Mouse (Mus musculus) frontal cortex, adult (tissue): ENCODE measurements at regions not wholly inside any gene's neighbourhood (a gene's known extent, or its start where the extent isn't known, plus 50 kb on each side); places are given as distances from the start of the nearest gene placed in this dataset.
A peak's percentile ranks its signal among the peaks of the same experiment; 100 is the strongest.
"Not testable (repeated sequence)": the region's sequence is repeated elsewhere in the genome, so short reads cannot be mapped to it uniquely, and the experiment has no call there.

ENCODE experiments used
- ATAC-seq: cut with Nextera tagmentation; 2 replicates; pipeline ENCODE4 v1.9.2; 2017; ENCODE audit warnings: mild to moderate bottlenecking, moderate library complexity, mixed read lengths; ENCODE audit not compliant: low TSS enrichment

- ATAC-seq: no peak
Observed at GRCm38 (mm10) chr8:5523281-5523680, 418.1 kb upstream of the Slc10a2 start.

GRCm38 (mm10) chr8:5495861-5496260, 390.7 kb upstream of the Slc10a2 start:
- ATAC-seq: no peak

- ATAC-seq: no peak
Observed at GRCm38 (mm10) chr8:5490491-5490890, 385.3 kb upstream of the Slc10a2 start.

- no peak for ATAC-seq
Observed at GRCm38 (mm10) chr8:5482938-5483337, 377.8 kb upstream of the Slc10a2 start.

- no peak for ATAC-seq
Observed at GRCm38 (mm10) chr8:5472999-5473398, 367.8 kb upstream of the Slc10a2 start.

GRCm38 (mm10) chr8:5472582-5472981, 367.4 kb upstream of the Slc10a2 start:
- ATAC-seq: no peak

- no peak for ATAC-seq
Observed at GRCm38 (mm10) chr8:5457619-5458018, 352.5 kb upstream of the Slc10a2 start.

- ATAC-seq: no peak
Observed at GRCm38 (mm10) chr8:5453469-5453868, 348.3 kb upstream of the Slc10a2 start.

GRCm38 (mm10) chr8:5442243-5442642, 337.1 kb upstream of the Slc10a2 start:
- ATAC-seq: not testable (repeated sequence)

- not testable (repeated sequence) for ATAC-seq
Observed at GRCm38 (mm10) chr8:5440404-5440803, 335.3 kb upstream of the Slc10a2 start.

- ATAC-seq: no peak
Observed at GRCm38 (mm10) chr8:5439054-5439453, 333.9 kb upstream of the Slc10a2 start.

- ATAC-seq: no peak
Observed at GRCm38 (mm10) chr8:5428303-5428971, 323.3 kb upstream of the Slc10a2 start.

- ATAC-seq: not testable (repeated sequence)
Observed at GRCm38 (mm10) chr8:5416841-5417240, 311.7 kb upstream of the Slc10a2 start.

- no peak for ATAC-seq
Observed at GRCm38 (mm10) chr8:5384851-5385250, 279.7 kb upstream of the Slc10a2 start.

GRCm38 (mm10) chr8:5378001-5378400, 272.9 kb upstream of the Slc10a2 start:
- ATAC-seq: no peak

GRCm38 (mm10) chr8:5339953-5340352, 234.8 kb upstream of the Slc10a2 start:
- ATAC-seq: no peak

GRCm38 (mm10) chr8:5314594-5314993, 209.4 kb upstream of the Slc10a2 start:
- no peak for ATAC-seq

- ATAC-seq: no peak
Observed at GRCm38 (mm10) chr8:5299982-5300381, 194.8 kb upstream of the Slc10a2 start.

- ATAC-seq: no peak
Observed at GRCm38 (mm10) chr8:5297190-5297589, 192.0 kb upstream of the Slc10a2 start.

GRCm38 (mm10) chr8:5285708-5286161, 180.6 kb upstream of the Slc10a2 start:
- ATAC-seq: peak; percentile 47; the same call in 1 of the 2 replicates

GRCm38 (mm10) chr8:5283799-5284198, 178.6 kb upstream of the Slc10a2 start:
- no peak for ATAC-seq

GRCm38 (mm10) chr8:5262316-5262715, 157.2 kb upstream of the Slc10a2 start:
- no peak for ATAC-seq

GRCm38 (mm10) chr8:5241871-5242270, 136.7 kb upstream of the Slc10a2 start:
- ATAC-seq: not testable (repeated sequence)
